Mouse (Mus musculus) lung, embryonic 16.5 days (tissue): ENCODE data around the gene Cat. TPM values are rescaled to one million over a fixed set of nuclear protein-coding genes. Genes with fewer than 3 reads are reported as not detected.

Source experiments
- ATAC-seq: fragments of 200-750 bp; cut with Nextera tagmentation; 2 replicates; pipeline ENCODE4 v1.8.0; 2017; ENCODE audit warnings: low read depth, mild to moderate bottlenecking, moderate library complexity
- H3K27ac ChIP-seq: fragments of 300-500 bp; sonication (generic); 2 replicates; pipeline ENCODE4 v1.5.1; 2014; ENCODE audit warnings: mild to moderate bottlenecking, control low read depth, low read length
- H3K27me3 ChIP-seq: fragments of 300-500 bp; sonication (generic); 2 replicates; pipeline ENCODE4 v1.6.1; 2014; ENCODE audit warnings: low read depth, low read length, mixed read lengths; ENCODE audit not compliant: control insufficient read depth, insufficient read depth
- H3K36me3 ChIP-seq: fragments of 300-500 bp; sonication (generic); 2 replicates; pipeline ENCODE4 v1.6.1; 2014; ENCODE audit warnings: low read length; ENCODE audit not compliant: control insufficient read depth, insufficient read depth
- H3K4me1 ChIP-seq: fragments of 300-500 bp; sonication (generic); replicated peaks from 2 replicates; pipeline ENCODE4 v1.6.1; 2014; ENCODE audit warnings: low read length, mixed read lengths; ENCODE audit not compliant: control insufficient read depth, insufficient read depth
- H3K4me2 ChIP-seq: fragments of 300-500 bp; sonication (generic); 2 replicates; pipeline ENCODE4 v1.6.1; 2014; ENCODE audit warnings: low read depth, low read length, control low read depth
- H3K4me3 ChIP-seq: fragments of 300-500 bp; sonication (generic); 2 replicates; pipeline ENCODE4 v1.5.1; 2014; ENCODE audit warnings: mild to moderate bottlenecking, low read length, control low read depth
- H3K9ac ChIP-seq: fragments of 300-500 bp; sonication (generic); 2 replicates; pipeline ENCODE4 v1.6.1; 2014; ENCODE audit warnings: low read length, control low read depth
- H3K9me3 ChIP-seq: fragments of 300-500 bp; sonication (generic); 2 replicates; pipeline ENCODE4 v1.6.1; 2016; ENCODE audit warnings: low read length; ENCODE audit not compliant: control insufficient read depth
- WGBS: fragments of 180-500 bp; shearing (Covaris S2); extraction: QIAGEN DNeasy Blood & Tissue Kit; methylation state at CpG from one replicate; pipeline ENCODE4 v1.1.7; 2014; 5-methylcytosine and 5-hydroxymethylcytosine counted together
- polyA plus RNA-seq: library from polyadenylated mRNA; unstranded; fragments of >200 nt; fragmentation: Nextera tagmentation; extraction: Ambion mirVana; gene quantifications from 2 replicates; pipeline ENCODE4 v1.2.1, GENCODE M21; 2015

The Cat gene
- polyA plus RNA-seq, 1 experiment from 2014 or later: 109 TPM

DNA sequence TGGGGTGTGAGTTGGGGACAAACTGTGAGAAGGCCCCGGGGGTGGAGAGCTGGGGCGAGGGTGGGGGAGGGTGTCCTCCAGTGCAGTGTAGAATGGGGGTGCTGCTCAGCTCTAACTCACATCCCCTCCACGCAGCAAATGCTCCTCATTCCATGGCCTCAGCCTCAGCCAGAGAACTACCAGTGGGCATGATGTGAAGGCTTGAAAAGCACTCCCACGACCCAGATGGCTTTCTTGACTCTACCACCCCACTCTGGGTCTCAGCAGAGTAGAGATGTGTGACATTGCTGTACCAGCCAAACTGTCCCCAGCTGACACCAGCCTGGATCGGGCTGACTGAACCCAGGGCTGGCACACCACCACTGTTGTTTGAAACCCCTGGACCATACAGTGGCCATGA lies 32.4 kb downstream of the Cat start:
- Histone ChIP-seq H3K36me3 (peaks cover 30% of the 10 kb centered on the region), H3K9me3 (no peaks in the 10 kb centered on the region), H3K4me3 (no peak overlapping the region), H3K9ac (no peak overlapping the region), H3K27ac (no peak overlapping the region), H3K4me2 (no peak overlapping the region), H3K4me1 (no peaks in the 10 kb centered on the region), H3K27me3 (no peaks in the 10 kb centered on the region)
- WGBS: 80% methylated on average over 5 of the region's 5 CpGs
- ATAC-seq: no peak

DNA sequence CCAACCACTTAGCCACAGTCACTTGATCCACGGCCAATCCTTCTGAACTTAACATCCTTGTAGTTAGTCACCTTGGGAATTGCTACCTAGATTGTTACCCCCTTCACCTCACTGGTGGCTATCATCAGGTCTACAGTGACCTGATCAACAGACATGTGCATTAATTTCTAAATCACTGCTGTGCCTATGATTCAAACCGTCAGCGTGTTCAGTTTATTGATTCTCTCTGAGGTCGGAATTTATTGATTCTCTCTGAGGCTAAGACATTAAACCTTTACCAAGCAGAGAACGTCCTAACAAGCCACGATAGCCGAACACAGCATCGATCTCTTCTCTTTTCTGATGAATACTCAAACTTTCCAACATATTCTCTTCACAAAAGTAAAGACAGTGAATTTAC lies 34.7 kb downstream of the Cat start:
- H3K27ac ChIP-seq: no peak overlapping the region
- ATAC-seq: no peak

DNA sequence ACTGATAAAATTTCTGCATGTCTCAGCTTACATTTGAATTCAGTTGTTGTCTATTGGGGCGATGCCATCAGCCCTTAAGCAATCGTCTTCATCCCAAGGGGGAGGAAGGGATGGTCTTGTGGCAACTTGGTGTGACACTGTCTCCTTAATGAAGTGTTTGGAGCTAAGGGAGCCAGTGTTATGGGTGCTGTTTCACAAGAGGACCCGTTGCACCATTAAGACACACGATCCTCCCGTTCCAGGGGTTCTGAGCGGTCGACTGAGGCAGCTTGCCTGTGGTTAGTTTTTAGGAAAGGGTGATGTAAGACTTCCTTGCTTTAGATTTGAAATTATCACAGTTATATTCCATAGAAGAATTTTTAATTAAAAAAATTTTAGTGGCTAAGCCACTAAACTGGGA lies 35.1 kb downstream of the Cat start:
- no peak overlapping the region for H3K4me3 ChIP-seq
- H3K9me3 ChIP-seq: no peaks in the 10 kb centered on the region
- no peaks in the 10 kb centered on the region for H3K4me1 ChIP-seq
- no peak overlapping the region for H3K9ac ChIP-seq
- no peak for ATAC-seq
- H3K36me3 ChIP-seq: peaks cover 14% of the 10 kb centered on the region
- no peaks in the 10 kb centered on the region for H3K27me3 ChIP-seq
- 58% methylated on average over 7 of the region's 7 CpGs for WGBS
- H3K4me2 ChIP-seq: no peak overlapping the region
- H3K27ac ChIP-seq: no peak overlapping the region

More for the DNA sequence above, 34.7 kb downstream of the Cat start:
- Histone ChIP-seq H3K4me2 (no peak overlapping the region), H3K27me3 (no peaks in the 10 kb centered on the region), H3K9me3 (no peaks in the 10 kb centered on the region), H3K4me3 (no peak overlapping the region), H3K9ac (no peak overlapping the region), H3K4me1 (no peaks in the 10 kb centered on the region), H3K36me3 (peaks cover 18% of the 10 kb centered on the region)
- WGBS: 88% methylated on average over 8 of the region's 8 CpGs

DNA sequence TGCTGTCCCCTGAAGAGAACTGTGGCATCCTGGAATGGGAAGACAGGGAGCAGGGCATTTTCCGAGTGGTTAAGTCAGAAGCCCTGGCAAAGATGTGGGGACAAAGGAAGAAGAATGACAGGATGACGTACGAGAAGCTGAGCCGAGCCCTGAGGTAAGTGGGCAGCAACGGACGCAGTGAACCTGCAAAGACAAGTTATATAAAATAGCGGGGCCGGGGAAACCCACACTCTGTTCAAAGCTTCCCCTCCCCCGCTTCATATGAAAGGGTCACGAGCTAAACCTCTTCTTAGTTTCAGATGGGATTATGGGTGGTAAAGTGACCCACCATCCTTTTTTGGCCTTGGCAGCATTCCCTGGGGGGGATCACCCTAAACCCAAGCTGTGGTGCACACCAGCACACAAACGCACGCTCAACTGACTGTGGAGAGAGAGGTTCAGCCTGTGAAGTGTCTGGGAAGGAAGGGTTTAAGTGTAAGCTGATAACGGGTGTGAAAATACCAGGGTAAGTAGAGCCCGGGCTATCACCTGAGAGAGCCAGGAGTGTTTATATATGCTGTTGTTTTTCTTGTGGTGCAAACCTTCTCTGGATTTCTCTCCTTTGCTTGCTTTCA lies 35.9 kb downstream of the Cat start:
- no peak overlapping the region for H3K4me2 ChIP-seq
- 37% methylated on average over 14 of the region's 14 CpGs for WGBS
- H3K9me3 ChIP-seq: no peaks in the 10 kb centered on the region
- no peaks in the 10 kb centered on the region for H3K27me3 ChIP-seq
- peaks cover 10% of the 10 kb centered on the region for H3K36me3 ChIP-seq
- no peak overlapping the region for H3K4me3 ChIP-seq
- H3K9ac ChIP-seq: no peak overlapping the region
- H3K4me1 ChIP-seq: no peaks in the 10 kb centered on the region
- no peak for ATAC-seq
- no peak overlapping the region for H3K27ac ChIP-seq

DNA sequence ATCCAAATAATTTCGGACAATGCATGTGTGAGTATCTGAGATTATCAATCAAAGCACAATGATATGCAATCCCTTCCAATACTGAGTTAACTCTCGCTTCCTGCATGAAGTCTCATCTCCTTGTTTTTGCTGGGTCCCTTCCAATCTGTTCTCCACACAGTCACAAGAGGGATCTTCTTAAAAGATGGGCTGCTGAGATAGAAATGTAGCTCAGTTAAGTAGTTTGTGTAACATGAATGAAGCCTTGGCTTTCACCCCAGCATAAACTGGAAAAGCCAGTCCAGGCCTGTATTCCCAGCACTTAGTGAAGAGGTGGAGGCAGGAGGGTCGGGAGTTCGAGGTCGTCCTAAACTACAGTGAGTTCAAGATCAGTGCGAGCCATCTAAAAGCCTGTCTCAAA lies 38.6 kb downstream of the Cat start:
- WGBS: 76% methylated on average over 6 of the region's 6 CpGs
- Histone ChIP-seq H3K4me3 (no peak overlapping the region), H3K27ac (no peak overlapping the region), H3K4me2 (no peak overlapping the region), H3K9ac (no peak overlapping the region), H3K36me3 (no peaks in the 10 kb centered on the region), H3K27me3 (no peaks in the 10 kb centered on the region), H3K9me3 (no peaks in the 10 kb centered on the region), H3K4me1 (no peaks in the 10 kb centered on the region)
- ATAC-seq: no peak

DNA sequence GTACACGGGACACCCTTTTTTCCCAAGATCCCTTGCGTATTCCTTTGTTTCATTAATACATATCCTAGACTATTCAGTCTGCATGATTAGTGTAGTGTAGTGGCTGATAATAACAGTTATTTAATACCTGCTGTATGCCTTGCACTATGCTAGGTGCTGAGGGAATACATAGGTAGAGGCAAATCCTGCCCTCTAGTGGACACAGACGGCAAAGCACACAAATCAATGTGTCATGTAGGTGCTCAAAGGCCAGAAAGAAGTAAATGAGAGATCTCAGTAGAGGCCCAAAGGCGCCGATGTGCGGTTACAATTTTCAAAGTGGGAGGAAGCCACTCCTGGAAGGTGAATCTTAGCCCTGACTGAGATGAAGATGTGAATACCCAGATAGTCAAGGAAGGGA lies 39.2 kb downstream of the Cat start:
- Histone ChIP-seq H3K9ac (no peak overlapping the region), H3K4me1 (no peaks in the 10 kb centered on the region), H3K9me3 (no peaks in the 10 kb centered on the region), H3K4me2 (no peak overlapping the region), H3K27ac (no peak overlapping the region), H3K4me3 (no peak overlapping the region), H3K27me3 (no peaks in the 10 kb centered on the region), H3K36me3 (no peaks in the 10 kb centered on the region)
- WGBS: 57% methylated on average over 6 of the region's 6 CpGs
- ATAC-seq: no peak

DNA sequence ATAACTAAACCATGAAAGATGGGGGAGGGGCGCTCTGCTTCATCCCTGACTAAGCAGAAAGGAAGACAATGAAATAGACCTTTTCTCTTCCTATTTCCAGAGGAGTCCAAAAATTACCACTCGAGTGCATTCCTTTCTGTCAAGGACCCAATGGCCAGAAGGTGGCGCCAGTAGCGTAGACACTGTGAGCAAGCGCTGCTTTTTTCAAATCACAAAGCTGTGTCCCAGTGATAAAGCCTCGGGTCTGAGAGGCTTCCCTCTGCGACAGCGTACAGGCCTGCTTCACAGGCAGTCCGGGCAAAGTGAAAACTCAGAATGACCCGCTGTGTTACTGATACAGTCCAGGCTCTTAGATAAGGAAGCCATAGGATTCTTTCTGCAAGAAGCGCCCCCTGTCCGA lies 45.2 kb downstream of the Cat start:
- H3K4me3 ChIP-seq: peak overlapping the region; percentile 27; the same call in 1 of the 2 replicates
- H3K27ac ChIP-seq: no peak overlapping the region
- peak; percentile 68 for ATAC-seq
- H3K4me2 ChIP-seq: peak overlapping the region; percentile 51
- H3K36me3 ChIP-seq: no peaks in the 10 kb centered on the region
- peaks cover 25% of the 10 kb centered on the region for H3K4me1 ChIP-seq
- peak overlapping the region; percentile 57 for H3K9ac ChIP-seq
- WGBS: 4% methylated on average over 12 of the region's 12 CpGs
- no peaks in the 10 kb centered on the region for H3K27me3 ChIP-seq
- no peaks in the 10 kb centered on the region for H3K9me3 ChIP-seq

DNA sequence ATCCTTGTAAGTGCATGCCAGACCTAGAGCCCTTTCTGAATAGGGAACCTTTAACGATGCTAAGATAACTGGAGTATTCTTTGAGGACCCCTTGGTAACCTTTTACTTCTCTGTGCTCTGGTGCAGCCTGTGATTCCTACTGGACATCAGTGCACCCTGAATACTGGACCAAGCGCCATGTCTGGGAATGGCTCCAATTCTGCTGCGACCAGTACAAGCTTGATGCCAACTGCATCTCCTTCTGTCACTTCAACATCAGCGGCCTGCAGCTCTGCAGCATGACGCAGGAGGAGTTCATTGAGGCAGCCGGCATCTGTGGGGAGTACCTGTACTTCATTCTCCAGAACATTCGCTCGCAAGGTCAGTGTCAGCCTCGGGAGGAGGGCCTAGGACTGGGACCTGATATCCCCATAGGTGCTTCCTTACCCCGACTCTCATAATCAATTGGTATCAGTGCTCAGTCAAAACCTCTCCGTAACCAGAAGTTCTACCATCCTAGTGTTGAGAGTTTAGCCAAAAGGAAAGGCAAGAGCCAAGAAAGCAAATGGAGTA lies 45.8 kb downstream of the Cat start:
- H3K4me2 ChIP-seq: no peak overlapping the region
- no peaks in the 10 kb centered on the region for H3K27me3 ChIP-seq
- H3K36me3 ChIP-seq: no peaks in the 10 kb centered on the region
- ATAC-seq: no peak
- no peak overlapping the region for H3K27ac ChIP-seq
- 87% methylated on average over 11 of the region's 11 CpGs for WGBS
- H3K9ac ChIP-seq: no peak overlapping the region
- peaks cover 26% of the 10 kb centered on the region for H3K4me1 ChIP-seq
- H3K9me3 ChIP-seq: no peaks in the 10 kb centered on the region
- no peak overlapping the region for H3K4me3 ChIP-seq

DNA sequence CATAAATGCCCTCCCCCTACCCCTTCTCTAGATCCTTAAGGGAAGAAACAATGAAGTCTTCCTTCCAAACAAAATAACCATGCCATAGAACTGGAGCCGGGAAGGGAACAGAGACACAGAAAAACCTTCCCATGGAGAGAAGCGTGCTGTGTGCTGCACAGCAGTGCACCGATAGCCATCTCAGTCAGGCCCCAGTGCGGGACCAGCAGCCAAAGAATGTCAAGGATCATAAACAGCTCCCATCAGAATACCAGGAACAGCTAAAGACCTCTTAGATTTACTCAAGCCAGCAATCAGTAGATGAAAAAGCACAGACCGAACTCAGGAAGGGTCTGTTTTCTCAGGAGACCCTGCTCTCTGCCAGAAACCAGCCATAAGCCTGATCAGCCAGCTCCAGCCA lies 48.4 kb downstream of the Cat start:
- H3K9me3 ChIP-seq: no peaks in the 10 kb centered on the region
- H3K4me2 ChIP-seq: no peak overlapping the region
- ATAC-seq: peak; percentile 61
- WGBS: 24% methylated on average over 5 of the region's 5 CpGs
- H3K4me3 ChIP-seq: no peak overlapping the region
- H3K4me1 ChIP-seq: peaks cover 29% of the 10 kb centered on the region
- no peaks in the 10 kb centered on the region for H3K27me3 ChIP-seq
- H3K27ac ChIP-seq: peak overlapping the region; percentile 78
- no peak overlapping the region for H3K9ac ChIP-seq
- no peaks in the 10 kb centered on the region for H3K36me3 ChIP-seq
